Mouse (Mus musculus): ENCODE data around the gene Cdh23. TPM values are rescaled to one million over a fixed set of nuclear protein-coding genes. Genes with fewer than 3 reads are reported as not detected.
A peak's percentile ranks its signal among the peaks of the same experiment; 100 is the strongest.

The Cdh23 gene
- polyA plus RNA-seq, 1 experiment from 2014 or later = 0.62 TPM

DNA sequence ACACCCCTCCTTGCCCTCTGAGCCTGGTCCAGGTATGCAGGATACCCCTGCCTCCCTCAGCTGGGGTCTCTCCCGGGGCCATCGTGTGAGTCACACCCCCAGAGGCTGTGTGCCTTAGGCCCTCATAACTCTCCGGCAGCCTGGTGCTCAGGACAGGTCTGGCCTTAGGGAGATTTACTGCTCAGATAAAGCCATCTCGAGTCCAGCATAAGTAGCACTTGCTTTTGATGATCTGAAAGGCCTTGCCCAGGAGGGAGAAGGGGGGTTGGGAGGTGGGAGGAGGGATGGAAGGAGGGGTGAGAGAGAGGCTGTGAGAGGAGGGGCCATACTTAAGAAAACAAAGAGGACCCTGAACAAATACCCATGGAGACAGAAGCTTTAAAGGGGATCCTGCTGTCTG is 197.8 kb downstream of the Cdh23 start:
- H3K4me1 ChIP-seq = 0 out of 2 replicates have a peak, but pooled peaks cover 4% of the 10 kb centered on the region
- H3K9me3 ChIP-seq (replicated peaks) = no peaks in the 10 kb centered on the region
- H3K36me3 ChIP-seq = no peaks in the 10 kb centered on the region
- 6% methylated on average over 4 of the region's 4 CpGs for WGBS
- no peak overlapping the region for H3K4me3 ChIP-seq (replicated peaks)
- H3K27me3 ChIP-seq = 0 out of 2 replicates have a peak, but pooled peaks cover 5% of the 10 kb centered on the region
- no peak overlapping the region for H3K4me2 ChIP-seq
- ATAC-seq (replicated peaks; ENCODE audit: low FRiP score) = no peak
- no peak overlapping the region for H3K9ac ChIP-seq
- no peak overlapping the region for H3K27ac ChIP-seq

GRCm38 (mm10) chr10:60495070-60495469 is 201.2 kb downstream of the Cdh23 start:
- H3K9me3 ChIP-seq (replicated peaks) = no peaks in the 10 kb centered on the region
- H3K9ac ChIP-seq = no peak overlapping the region
- no peak overlapping the region for H3K4me3 ChIP-seq (replicated peaks)
- no peak overlapping the region for H3K27ac ChIP-seq
- ATAC-seq (replicated peaks; ENCODE audit: low FRiP score) = no peak
- 0 out of 2 replicates have a peak, but pooled peaks cover 4% of the 10 kb centered on the region for H3K4me1 ChIP-seq
- H3K36me3 ChIP-seq = no peaks in the 10 kb centered on the region
- H3K27me3 ChIP-seq = 0 out of 2 replicates have a peak, but pooled peaks cover 5% of the 10 kb centered on the region
- 19% methylated on average over 6 of the region's 6 CpGs for WGBS
- H3K4me2 ChIP-seq = no peak overlapping the region

DNA sequence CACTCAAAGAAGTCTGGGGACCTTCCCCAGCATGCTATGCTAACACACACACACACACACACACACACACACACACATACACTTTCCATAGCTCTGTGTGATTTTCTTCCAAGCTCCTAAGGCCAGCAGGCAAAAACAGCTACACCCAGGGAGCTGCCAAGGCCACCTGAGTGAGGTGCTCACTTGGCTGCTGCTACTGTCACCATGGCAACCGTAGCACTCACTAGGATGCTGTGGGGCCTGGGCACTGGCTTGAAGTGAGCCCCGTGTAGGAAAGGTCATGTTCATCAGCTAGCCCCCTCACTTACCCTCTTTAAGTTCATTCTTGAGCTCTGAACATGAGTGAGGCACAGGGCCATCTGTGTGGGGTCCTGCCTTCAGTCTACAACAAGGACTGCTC is 204.8 kb downstream of the Cdh23 start:
- Histone ChIP-seq H3K4me2 (no peak overlapping the region), H3K27ac (no peak overlapping the region), H3K4me1 (no peaks in the 10 kb centered on the region), H3K36me3 (no peaks in the 10 kb centered on the region), H3K9me3 (replicated peaks) (no peaks in the 10 kb centered on the region), H3K4me3 (replicated peaks) (no peak overlapping the region), H3K9ac (no peak overlapping the region), H3K27me3 (0 out of 2 replicates have a peak, but pooled peaks cover 5% of the 10 kb centered on the region)
- no peak for ATAC-seq (replicated peaks; ENCODE audit: low FRiP score)
- WGBS = 52% methylated on average over 2 of the region's 2 CpGs

- no peak overlapping the region for H3K9ac ChIP-seq
- no peaks in the 10 kb centered on the region for H3K36me3 ChIP-seq
- ATAC-seq (replicated peaks; ENCODE audit: low FRiP score) = no peak
These were observed 214.9 kb downstream of the Cdh23 start for GRCm38 (mm10) chr10:60481381-60481780.

DNA sequence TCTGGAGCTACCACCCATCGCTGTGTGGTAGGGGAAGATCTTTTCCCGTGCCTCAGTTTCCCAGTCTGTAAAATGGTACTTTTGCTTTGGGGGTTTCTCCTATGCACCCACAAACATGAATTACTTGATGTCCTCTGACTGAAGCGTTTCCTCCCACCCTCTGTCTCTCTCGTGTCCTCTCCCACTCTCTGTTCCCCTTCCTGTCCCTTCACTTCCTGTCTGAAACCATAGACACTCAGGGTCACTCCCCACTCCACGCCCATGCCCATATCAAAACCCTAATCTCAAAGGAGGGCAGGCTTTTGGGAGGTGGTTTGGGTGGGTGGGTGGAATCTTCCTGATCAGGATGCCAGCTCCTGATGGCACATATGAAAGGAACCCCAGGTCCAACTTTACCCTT is 221.7 kb downstream of the Cdh23 start:
- 57% methylated on average over 5 of the region's 5 CpGs for WGBS
- H3K27me3 ChIP-seq = peaks cover 24% of the 10 kb centered on the region
- H3K4me1 ChIP-seq = no peaks in the 10 kb centered on the region
- H3K4me2 ChIP-seq = no peak overlapping the region
- no peaks in the 10 kb centered on the region for H3K36me3 ChIP-seq
- no peak overlapping the region for H3K27ac ChIP-seq
- no peaks in the 10 kb centered on the region for H3K9me3 ChIP-seq (replicated peaks)
- no peak for ATAC-seq (replicated peaks; ENCODE audit: low FRiP score)
- no peak overlapping the region for H3K9ac ChIP-seq
- no peak overlapping the region for H3K4me3 ChIP-seq (replicated peaks)

More at GRCm38 (mm10) chr10:60481381-60481780, 214.9 kb downstream of the Cdh23 start:
- Histone ChIP-seq H3K4me2 (no peak overlapping the region), H3K4me3 (replicated peaks) (no peak overlapping the region), H3K9me3 (replicated peaks) (no peaks in the 10 kb centered on the region), H3K27ac (no peak overlapping the region), H3K27me3 (peaks cover 8% of the 10 kb centered on the region; the same call in 1 of the 2 replicates), H3K4me1 (no peaks in the 10 kb centered on the region)
- 92% methylated on average over 6 of the region's 6 CpGs for WGBS

- 59% methylated on average over 9 of the region's 9 CpGs for WGBS
- H3K4me2 ChIP-seq = no peak overlapping the region
- no peaks in the 10 kb centered on the region for H3K4me1 ChIP-seq
These were observed 222.4 kb downstream of the Cdh23 start for GRCm38 (mm10) chr10:60473782-60474322.

DNA sequence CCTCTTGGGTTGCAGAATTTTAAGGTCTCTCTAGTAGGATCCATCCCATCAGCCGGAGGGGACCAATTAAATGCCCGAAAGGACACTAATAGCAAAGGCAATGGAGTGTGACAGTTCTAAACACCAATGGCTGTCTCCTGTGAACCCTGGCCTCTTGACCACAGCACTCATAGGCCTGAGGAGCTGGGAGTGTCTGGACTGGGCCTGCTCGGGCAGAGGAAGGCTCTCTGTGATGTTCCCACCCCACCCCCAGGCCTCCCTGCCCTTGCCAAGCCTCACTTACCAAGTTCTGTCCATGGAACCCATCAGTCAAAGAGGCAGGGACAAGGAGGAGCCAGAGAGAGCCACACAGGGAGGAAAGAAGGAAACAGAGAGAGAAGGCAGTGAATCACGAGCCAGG is 228.5 kb downstream of the Cdh23 start:
- peak; percentile 88 for ATAC-seq (replicated peaks; ENCODE audit: low FRiP score)
- Histone ChIP-seq H3K27me3 (0 out of 2 replicates have a peak, but pooled peaks cover 4% of the 10 kb centered on the region), H3K9ac (no peak overlapping the region), H3K4me3 (replicated peaks) (no peak overlapping the region), H3K4me2 (no peak overlapping the region), H3K9me3 (replicated peaks) (no peaks in the 10 kb centered on the region), H3K4me1 (peaks cover 11% of the 10 kb centered on the region; the same call in 1 of the 2 replicates), H3K36me3 (no peaks in the 10 kb centered on the region), H3K27ac (no peak overlapping the region; the same call in 1 of the 2 replicates)
- WGBS = 17% methylated on average over 4 of the region's 4 CpGs

More at GRCm38 (mm10) chr10:60473782-60474322, 222.4 kb downstream of the Cdh23 start:
- Histone ChIP-seq H3K9ac (no peak overlapping the region), H3K27ac (no peak overlapping the region), H3K4me3 (replicated peaks) (no peak overlapping the region), H3K27me3 (peaks cover 24% of the 10 kb centered on the region), H3K36me3 (no peaks in the 10 kb centered on the region), H3K9me3 (replicated peaks) (no peaks in the 10 kb centered on the region)
- ATAC-seq (replicated peaks; ENCODE audit: low FRiP score) = no peak

DNA sequence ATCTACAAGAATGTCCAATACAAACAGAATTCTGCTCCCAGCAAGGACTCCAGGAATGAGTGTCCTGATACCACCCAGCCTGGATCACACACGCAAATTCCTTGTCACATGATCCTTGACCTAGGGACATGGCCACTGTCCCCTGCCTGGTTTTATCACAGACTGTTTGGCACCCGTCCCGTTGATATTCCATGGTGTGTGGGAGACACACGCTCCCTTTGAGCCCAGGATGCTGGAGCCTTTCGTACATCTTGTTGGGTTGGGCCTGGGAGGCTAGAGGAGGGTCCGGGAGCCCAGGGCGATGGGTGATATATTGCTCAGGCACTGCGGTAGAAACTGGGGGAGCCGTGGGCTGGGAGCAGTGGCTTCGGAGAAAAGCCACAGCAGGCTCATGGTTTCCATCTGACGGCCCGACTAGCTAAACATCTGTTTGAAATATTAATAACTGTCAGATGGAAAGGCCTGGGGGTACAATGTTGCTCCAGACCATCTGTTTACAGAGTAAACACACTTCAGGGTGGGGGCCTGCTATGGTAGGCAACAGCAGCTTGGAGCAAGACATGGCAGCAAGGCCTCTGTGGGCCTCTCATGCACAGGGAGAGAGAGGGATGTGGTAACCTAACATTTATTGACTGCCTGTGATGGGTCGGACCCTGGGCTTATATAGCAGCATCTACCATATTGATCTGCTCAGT is 232.2 kb downstream of the Cdh23 start:
- no peaks in the 10 kb centered on the region for H3K27me3 ChIP-seq
- no peak overlapping the region for H3K9ac ChIP-seq
- H3K9me3 ChIP-seq (replicated peaks) = 0 out of 2 replicates have a peak, but pooled peaks cover 3% of the 10 kb centered on the region
- H3K36me3 ChIP-seq = no peaks in the 10 kb centered on the region
- H3K27ac ChIP-seq = no peak overlapping the region
- H3K4me1 ChIP-seq = peaks cover 11% of the 10 kb centered on the region; the same call in 1 of the 2 replicates
- no peak overlapping the region for H3K4me2 ChIP-seq
- 46% methylated on average over 13 of the region's 13 CpGs for WGBS
- H3K4me3 ChIP-seq (replicated peaks) = no peak overlapping the region
- ATAC-seq (replicated peaks; ENCODE audit: low FRiP score) = no peak

GRCm38 (mm10) chr10:60456662-60457397 is 239.5 kb downstream of the Cdh23 start:
- H3K4me2 ChIP-seq = no peak overlapping the region
- no peak overlapping the region for H3K9ac ChIP-seq
- 28% methylated on average over 8 of the region's 8 CpGs for WGBS
- H3K4me3 ChIP-seq (replicated peaks) = no peak overlapping the region
- H3K4me1 ChIP-seq = 0 out of 2 replicates have a peak, but pooled peaks cover 2% of the 10 kb centered on the region
- no peaks in the 10 kb centered on the region for H3K36me3 ChIP-seq
- no peak for ATAC-seq (replicated peaks; ENCODE audit: low FRiP score)
- 0 out of 2 replicates have a peak, but pooled peaks cover 3% of the 10 kb centered on the region for H3K9me3 ChIP-seq (replicated peaks)
- no peaks in the 10 kb centered on the region for H3K27me3 ChIP-seq
- H3K27ac ChIP-seq = no peak overlapping the region

DNA sequence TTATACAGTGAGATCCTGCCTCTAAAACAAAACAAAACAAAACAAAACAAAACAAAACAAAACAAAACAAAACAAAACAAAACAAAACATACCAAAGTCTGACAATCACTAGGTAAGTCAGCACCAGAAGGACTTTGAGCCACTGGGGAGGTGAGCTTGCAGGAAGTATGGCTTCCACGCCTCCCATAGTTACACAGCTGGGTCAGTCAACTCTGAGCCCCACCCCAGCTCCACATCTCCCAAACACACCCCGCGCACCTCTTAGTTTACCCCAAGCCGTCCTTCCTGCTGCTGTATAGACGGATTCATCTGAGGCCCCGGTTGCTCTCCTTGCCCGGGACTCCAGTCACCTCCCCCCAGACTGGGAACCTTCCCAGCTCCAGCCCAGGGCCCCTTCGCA is 241.1 kb downstream of the Cdh23 start:
- Histone ChIP-seq H3K27ac (no peak overlapping the region), H3K27me3 (no peaks in the 10 kb centered on the region), H3K9me3 (replicated peaks) (0 out of 2 replicates have a peak, but pooled peaks cover 3% of the 10 kb centered on the region), H3K4me2 (no peak overlapping the region), H3K4me3 (replicated peaks) (no peak overlapping the region), H3K9ac (no peak overlapping the region), H3K36me3 (no peaks in the 10 kb centered on the region), H3K4me1 (0 out of 2 replicates have a peak, but pooled peaks cover 2% of the 10 kb centered on the region)
- WGBS = 79% methylated on average over 8 of the region's 8 CpGs
- ATAC-seq (replicated peaks; ENCODE audit: low FRiP score) = no peak

DNA sequence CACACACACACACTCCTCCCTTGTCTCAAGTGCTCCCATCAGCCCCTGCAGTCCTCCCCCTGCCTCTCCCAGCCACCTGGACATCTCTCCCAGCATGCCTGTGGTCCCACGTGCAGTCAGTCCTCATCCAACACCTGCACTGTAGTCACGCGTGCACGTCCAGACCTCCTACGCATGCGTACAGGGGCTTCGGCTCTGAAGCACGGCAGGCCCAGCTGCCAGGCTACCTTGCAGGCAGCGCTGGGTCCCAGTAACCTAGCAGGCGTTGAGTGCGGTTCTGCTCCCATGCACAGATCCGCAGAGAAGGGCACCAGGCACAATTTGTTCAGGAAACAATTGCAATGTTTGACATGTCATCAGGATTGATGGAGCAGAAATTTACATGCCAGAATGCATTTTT is 249.1 kb downstream of the Cdh23 start:
- Histone ChIP-seq H3K4me3 (replicated peaks) (no peak overlapping the region), H3K4me1 (no peaks in the 10 kb centered on the region), H3K36me3 (no peaks in the 10 kb centered on the region), H3K9ac (no peak overlapping the region), H3K4me2 (no peak overlapping the region), H3K27ac (no peak overlapping the region), H3K9me3 (replicated peaks) (no peaks in the 10 kb centered on the region), H3K27me3 (no peaks in the 10 kb centered on the region)
- ATAC-seq (replicated peaks; ENCODE audit: low FRiP score) = no peak
- WGBS = 83% methylated on average over 12 of the region's 12 CpGs
